Mouse (Mus musculus) gastrocnemius, postnatal 4 days (tissue): Measurements from ENCODE around the gene Ncor2. TPM values are rescaled to one million over a fixed set of nuclear protein-coding genes. Genes with fewer than 3 reads are reported as not detected.
A peak's percentile ranks its signal among the peaks of the same experiment; 100 is the strongest.

Experiments used
- DNase-seq, 2 experiments: peaks; one replicate each; pipeline ENCODE4 v3.0.0; 2021 to 2022; ENCODE audit warnings: low spot score in 2 of 2, mixed read lengths in 2 of 2
- total RNA-seq, 2 experiments: library from RNA; stranded (reverse); gene quantifications; 2 replicates each; pipeline ENCODE4 v1.2.3; 2021

Ncor2 gene
- total RNA-seq, 2 experiments from 2014 or later, result 168 to 179 TPM

GRCm38 (mm10) chr5:125193478-125194439 lies 14.7 kb upstream of the Ncor2 start:
- no peak for DNase-seq

GRCm38 (mm10) chr5:125191608-125192007 lies 12.6 kb upstream of the Ncor2 start:
- no peak for DNase-seq

GRCm38 (mm10) chr5:125190105-125190813 lies 11.2 kb upstream of the Ncor2 start:
- DNase-seq, result no peak

- DNase-seq, result peak; percentile 69 to 80
Observed at GRCm38 (mm10) chr5:125189625-125190024, 10.6 kb upstream of the Ncor2 start.

- no peak for DNase-seq
Observed at GRCm38 (mm10) chr5:125188812-125189598, 10.0 kb upstream of the Ncor2 start.

- DNase-seq, result peak in 1 of 2 experiments; percentile 61
Observed at GRCm38 (mm10) chr5:125184826-125185225, 5.8 kb upstream of the Ncor2 start.

GRCm38 (mm10) chr5:125183321-125184003 lies 4.4 kb upstream of the Ncor2 start:
- peak in 1 of 2 experiments; percentile 63 for DNase-seq

- no peak for DNase-seq
Observed at GRCm38 (mm10) chr5:125180630-125181263, 1.7 kb upstream of the Ncor2 start.

- peak in 1 of 2 experiments; percentile 52 for DNase-seq
Observed at GRCm38 (mm10) chr5:125179735-125180629, 963 bp upstream of the Ncor2 start.

- DNase-seq, result peak; percentile 59 to 63
Observed at GRCm38 (mm10) chr5:125178171-125179006, 630 bp downstream of the Ncor2 start.

GRCm38 (mm10) chr5:125177481-125178134 lies 1.4 kb downstream of the Ncor2 start:
- peak; percentile 63 to 83 for DNase-seq

- no peak for DNase-seq
Observed at GRCm38 (mm10) chr5:125176864-125177263, 2.2 kb downstream of the Ncor2 start.

GRCm38 (mm10) chr5:125176370-125176766 lies 2.7 kb downstream of the Ncor2 start:
- DNase-seq, result no peak

- no peak for DNase-seq
Observed at GRCm38 (mm10) chr5:125175673-125176369, 3.2 kb downstream of the Ncor2 start.

GRCm38 (mm10) chr5:125174726-125175672 lies 4.0 kb downstream of the Ncor2 start:
- no peak for DNase-seq

- no peak for DNase-seq
Observed at GRCm38 (mm10) chr5:125173868-125174267, 5.2 kb downstream of the Ncor2 start.
